Mouse (Mus musculus) testis, postnatal 14 days (tissue): Measurements from ENCODE around the gene Tuba1a.

Experiments used
- DNase-seq: peaks from one replicate; pipeline ENCODE4 v3.0.0; 2021; ENCODE audit warnings: low spot score

Tuba1a gene

GRCm38 (mm10) chr15:98953401-98954356 lies at the start of gene Tuba1a, which contains the start of gene Gm49450:
Gene Tuba1a (minus strand): TSS chr15:98953703.
Gene Gm49450 (minus strand): TSS chr15:98953551.
- DNase-seq: peak; percentile 89

- DNase-seq: no peak
Measured at GRCm38 (mm10) chr15:99001451-99001931, 48.0 kb upstream of the Tuba1a start.

GRCm38 (mm10) chr15:99000535-99001283 lies 47.2 kb upstream of the Tuba1a start:
- no peak for DNase-seq

- no peak for DNase-seq
Measured at GRCm38 (mm10) chr15:98998775-98999157, 45.3 kb upstream of the Tuba1a start.

- no peak for DNase-seq
Measured at GRCm38 (mm10) chr15:98997938-98998774, 44.7 kb upstream of the Tuba1a start.

- no peak for DNase-seq
Measured at GRCm38 (mm10) chr15:98996840-98997239, 43.3 kb upstream of the Tuba1a start.

- DNase-seq: peak; percentile 82
Measured at GRCm38 (mm10) chr15:98994957-98995520, 41.5 kb upstream of the Tuba1a start.

- DNase-seq: peak; percentile 83
Measured at GRCm38 (mm10) chr15:98993865-98994264, 40.4 kb upstream of the Tuba1a start.

GRCm38 (mm10) chr15:98993093-98993793 lies 39.7 kb upstream of the Tuba1a start:
- DNase-seq: peak; percentile 87

- no peak for DNase-seq
Measured at GRCm38 (mm10) chr15:98992086-98992912, 38.8 kb upstream of the Tuba1a start.

GRCm38 (mm10) chr15:98991540-98992050 lies 38.1 kb upstream of the Tuba1a start:
- DNase-seq: no peak

- DNase-seq: peak; percentile 79
Measured at GRCm38 (mm10) chr15:98990669-98991539, 37.4 kb upstream of the Tuba1a start.

GRCm38 (mm10) chr15:98989701-98990430 lies 36.4 kb upstream of the Tuba1a start:
- no peak for DNase-seq

GRCm38 (mm10) chr15:98988787-98989186 lies 35.3 kb upstream of the Tuba1a start:
- no peak for DNase-seq

- no peak for DNase-seq
Measured at GRCm38 (mm10) chr15:98987661-98988181, 34.2 kb upstream of the Tuba1a start.

GRCm38 (mm10) chr15:98987077-98987630 lies 33.7 kb upstream of the Tuba1a start:
- DNase-seq: no peak

- no peak for DNase-seq
Measured at GRCm38 (mm10) chr15:98985982-98986715, 32.6 kb upstream of the Tuba1a start.
